Mouse (Mus musculus) spleen, adult 2 months (tissue): Measurements from ENCODE around the gene Slc6a6.

Experiments
- CTCF ChIP-seq: fragments of 200-500 bp; IDR thresholded peaks from 2 replicates; pipeline ENCODE4 v1.5.1; 2011; ENCODE audit warnings: mild to moderate bottlenecking, inconsistent platforms; ENCODE audit not compliant: insufficient read depth, insufficient read length, insufficient replicate concordance; ENCODE audit errors: extremely low read depth
- POLR2A ChIP-seq: fragments of 200-500 bp; IDR thresholded peaks from 2 replicates; pipeline ENCODE4 v1.6.1; 2011; ENCODE audit warnings: low read depth, low read length, inconsistent platforms

GRCm38 (mm10) chr6:91706072-91706776 is 22.4 kb downstream of the Slc6a6 start:
- TF ChIP-seq CTCF (no peak), POLR2A (no peak)
